Mouse (Mus musculus): ENCODE measurements at regions not wholly inside any gene's neighbourhood (a gene's known extent, or its start where the extent isn't known, plus 50 kb on each side); places are given as distances from the start of the nearest gene placed in this dataset.

DNA sequence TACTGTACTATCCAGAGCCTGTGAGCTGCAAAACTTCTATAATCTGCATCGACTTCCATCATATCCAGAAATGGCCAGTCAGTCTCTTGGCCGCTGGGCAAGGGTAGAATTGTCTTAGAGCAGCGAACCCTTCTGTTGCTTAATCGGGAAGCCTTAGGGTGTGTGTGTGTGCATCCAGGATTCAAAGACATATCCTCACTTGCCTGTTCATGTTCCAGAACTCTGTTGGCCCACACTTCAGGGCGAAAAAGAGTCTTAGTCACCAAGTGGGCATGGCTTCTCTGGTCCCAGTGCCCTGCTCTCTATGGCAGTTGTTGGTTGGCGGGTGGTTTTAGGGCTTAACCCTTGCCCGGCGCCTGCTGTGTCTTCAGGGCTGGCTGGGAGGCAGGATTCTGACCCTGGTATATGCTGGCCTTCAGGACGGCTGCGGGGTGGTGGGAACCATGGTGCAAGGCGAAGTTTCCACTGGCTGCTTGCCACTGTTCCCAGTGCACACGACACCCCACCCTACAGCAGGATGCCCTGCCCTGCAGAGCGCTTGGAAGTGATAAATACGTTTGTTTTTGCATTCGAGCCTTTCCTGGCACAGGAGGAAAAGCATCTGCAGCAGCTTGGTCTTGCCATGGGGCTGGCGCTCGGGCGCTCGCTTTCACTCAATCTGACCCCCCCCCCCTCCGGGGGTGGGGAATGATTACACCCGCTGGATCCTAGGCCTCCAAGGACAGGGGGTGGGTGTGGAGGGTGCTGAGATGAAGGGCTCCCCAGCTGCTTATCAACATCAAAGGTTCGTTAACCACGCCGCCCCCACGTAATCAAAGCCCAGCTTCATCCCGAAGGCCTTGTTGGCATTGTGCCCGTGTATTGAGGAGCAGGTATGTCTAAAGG is 54.9 kb upstream of the Itga6 start:
- ATAC-seq: no peak

DNA sequence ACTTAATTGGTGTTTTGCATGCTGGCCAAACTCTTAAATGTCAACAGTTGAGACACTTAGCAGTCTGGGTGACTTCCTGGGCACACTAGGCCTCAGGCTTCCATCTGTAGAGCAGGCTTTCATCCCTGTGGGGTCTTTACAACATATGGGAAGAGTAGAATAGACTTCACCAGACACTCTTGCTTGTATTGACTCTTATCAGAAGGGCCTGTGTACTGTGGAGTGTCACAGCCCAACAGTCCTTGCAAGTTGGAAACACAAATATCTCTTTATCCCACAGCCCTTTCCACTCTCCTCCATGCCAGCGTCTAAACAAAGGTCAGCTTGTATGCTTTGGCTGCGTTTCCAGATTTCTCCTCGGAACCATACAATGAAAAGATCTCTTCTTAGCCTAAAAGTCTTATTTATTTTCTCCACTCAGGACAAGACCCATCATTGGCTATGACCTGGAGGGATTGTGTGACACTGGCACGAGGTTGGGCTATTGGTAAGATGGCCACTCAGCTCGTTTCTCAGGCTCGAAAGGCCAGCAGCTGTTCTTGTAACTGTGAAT is 50.6 kb upstream of the Itga6 start:
- ATAC-seq: no peak
